Mouse (Mus musculus) C2C12 (cell line): ENCODE results near the gene Myo7a.

ENCODE experiments used
- CEBPB ChIP-seq: IDR thresholded peaks from one replicate; pipeline ENCODE4 v1.6.1; 2011; ENCODE audit warnings: low read depth, mild to moderate bottlenecking, control low read depth, moderate library complexity
- CTCF ChIP-seq: IDR thresholded peaks from one replicate; pipeline ENCODE4 v1.5.1; 2011; ENCODE audit not compliant: control insufficient read depth, insufficient read depth, insufficient read length
- FOSL1 ChIP-seq: IDR thresholded peaks from one replicate; pipeline ENCODE4 v1.8.0; 2011; ENCODE audit warnings: mild to moderate bottlenecking, low read length; ENCODE audit not compliant: poor library complexity, insufficient read depth, severe bottlenecking
- MYOD1 ChIP-seq: IDR thresholded peaks from one replicate; pipeline ENCODE4 v1.6.1; 2011; ENCODE audit warnings: low read depth; ENCODE audit not compliant: control insufficient read depth, insufficient read length
- USF1 ChIP-seq: IDR thresholded peaks from one replicate; pipeline ENCODE4 v1.6.1; 2011; ENCODE audit warnings: low read depth, mild to moderate bottlenecking, control low read depth, moderate library complexity

- no peak for TF ChIP-seq FOSL1
- TF ChIP-seq CTCF, result no peak
- no peak for TF ChIP-seq USF1
- TF ChIP-seq CEBPB, result no peak
- no peak for TF ChIP-seq MYOD1
Observed at GRCm38 (mm10) chr7:98086346-98086745, 33.0 kb downstream of the Myo7a start.
